Mouse (Mus musculus): ENCODE measurements around the gene Hist2h2ab. TPM values are rescaled to one million over a fixed set of nuclear protein-coding genes. Genes with fewer than 3 reads are reported as not detected.

Gene Hist2h2ab
- total RNA-seq, 2 experiments from 2014 or later: 2.9 to 239 TPM

DNA sequence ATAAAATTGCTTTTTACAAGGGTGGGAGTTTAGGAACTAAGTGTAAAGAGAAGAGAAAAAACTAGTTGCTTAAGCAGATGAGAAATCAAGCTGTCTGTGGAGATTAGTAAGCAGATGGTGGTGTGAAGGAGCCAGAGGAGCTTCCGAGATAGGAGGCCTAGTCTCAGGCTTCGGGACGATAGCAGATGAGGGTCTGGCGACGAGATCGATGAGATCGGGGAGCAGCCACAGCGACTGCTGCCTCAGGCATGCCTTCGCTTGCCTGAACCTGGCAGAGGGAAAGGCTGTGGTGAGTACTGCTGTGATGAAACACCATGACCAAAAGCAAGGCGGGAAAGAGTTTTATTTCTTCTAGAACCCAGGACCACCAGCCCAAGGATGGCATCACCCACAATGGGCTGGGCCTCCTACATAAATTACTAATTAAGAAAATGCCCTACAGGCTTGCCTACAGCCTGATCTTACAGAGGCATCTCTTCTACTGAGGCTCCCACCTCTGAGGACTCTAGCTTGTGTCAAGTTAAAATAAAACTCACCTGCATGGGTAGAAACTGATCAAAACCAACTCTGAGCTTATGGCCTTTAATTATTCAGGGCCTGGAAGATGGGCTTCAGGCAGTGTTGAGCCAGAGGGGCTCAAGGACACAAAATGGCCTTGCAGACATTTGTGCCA is 35.2 kb downstream of the Hist2h2ab start:
- ATAC-seq (replicated peaks; ENCODE audit: poor library complexity, severe bottlenecking): no peak

DNA sequence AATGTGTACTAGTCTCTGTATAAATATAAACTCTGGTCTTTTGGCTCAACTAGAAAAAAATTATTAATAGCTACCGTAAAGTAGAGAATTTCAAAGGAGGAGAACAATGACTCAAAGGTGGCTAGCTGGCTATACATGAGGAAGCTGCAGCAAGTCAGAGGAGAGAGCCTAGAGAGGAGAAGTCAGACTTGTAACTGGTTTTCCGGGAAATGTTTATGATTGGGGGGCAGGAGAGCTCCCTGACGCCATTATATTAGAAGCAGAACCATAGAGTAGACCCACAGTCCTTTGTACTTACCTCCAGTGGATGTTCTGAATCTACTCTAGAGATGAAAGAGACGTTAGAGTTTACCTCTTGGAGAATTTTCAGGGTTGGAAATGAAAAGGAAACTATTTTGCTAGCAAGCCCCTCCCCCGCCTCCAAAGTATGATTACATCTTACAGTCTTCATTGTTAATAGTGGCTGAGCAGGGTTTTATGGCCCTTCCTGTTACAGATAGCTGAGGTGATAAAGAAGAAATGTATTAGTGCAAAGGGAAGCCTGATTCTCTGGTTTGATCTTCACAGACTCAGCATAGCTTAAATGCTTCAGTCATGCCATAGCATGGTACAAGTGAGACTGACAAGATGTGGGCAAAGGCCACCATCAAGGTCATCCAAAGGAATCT is 36.4 kb downstream of the Hist2h2ab start:
- no peak for ATAC-seq (replicated peaks; ENCODE audit: poor library complexity, severe bottlenecking)

- no peak for ATAC-seq (replicated peaks; ENCODE audit: poor library complexity, severe bottlenecking)
These were observed 37.5 kb downstream of the Hist2h2ab start for GRCm38 (mm10) chr3:96257190-96257589.

- no peak for ATAC-seq (replicated peaks; ENCODE audit: poor library complexity, severe bottlenecking)
These were observed 40.6 kb downstream of the Hist2h2ab start for GRCm38 (mm10) chr3:96260220-96260619.

DNA sequence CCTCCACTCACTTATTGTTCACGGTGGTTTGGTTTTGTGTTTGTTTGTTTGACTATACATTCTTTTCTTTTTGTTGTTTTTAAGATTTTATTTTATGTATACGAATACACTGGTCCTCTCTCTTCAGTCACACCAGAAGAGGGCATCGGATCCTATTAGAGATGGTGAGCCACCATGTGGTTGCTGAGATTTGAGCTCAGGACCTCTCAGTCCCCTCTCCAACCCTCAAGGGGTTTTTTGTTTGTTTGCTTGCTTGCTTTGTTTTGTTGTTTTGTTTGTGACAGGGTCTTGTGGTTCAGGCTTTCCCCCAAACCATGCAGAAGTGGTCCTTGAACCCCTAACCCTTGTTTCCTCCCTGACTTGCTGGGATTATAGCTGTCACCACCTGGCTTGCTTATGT is 42.0 kb downstream of the Hist2h2ab start:
- no peak for ATAC-seq (replicated peaks; ENCODE audit: poor library complexity, severe bottlenecking)

GRCm38 (mm10) chr3:96262216-96262875 is 42.7 kb downstream of the Hist2h2ab start:
- ATAC-seq (replicated peaks; ENCODE audit: poor library complexity, severe bottlenecking): peak; percentile 67

GRCm38 (mm10) chr3:96262979-96263550 is 43.4 kb downstream of the Hist2h2ab start, which contains the start of gene Hist2h4:
Gene Hist2h4 (minus strand): TSS chr3:96263311.
- ATAC-seq (replicated peaks; ENCODE audit: poor library complexity, severe bottlenecking): peak; percentile 84

- 0 out of 2 replicates have a peak, but pooled peaks have one; percentile 26 for ATAC-seq (replicated peaks; ENCODE audit: poor library complexity, severe bottlenecking)
These were observed 44.1 kb downstream of the Hist2h2ab start for GRCm38 (mm10) chr3:96263558-96264403.

- ATAC-seq (replicated peaks; ENCODE audit: poor library complexity, severe bottlenecking): no peak
These were observed 44.8 kb downstream of the Hist2h2ab start for GRCm38 (mm10) chr3:96264404-96264949.

DNA sequence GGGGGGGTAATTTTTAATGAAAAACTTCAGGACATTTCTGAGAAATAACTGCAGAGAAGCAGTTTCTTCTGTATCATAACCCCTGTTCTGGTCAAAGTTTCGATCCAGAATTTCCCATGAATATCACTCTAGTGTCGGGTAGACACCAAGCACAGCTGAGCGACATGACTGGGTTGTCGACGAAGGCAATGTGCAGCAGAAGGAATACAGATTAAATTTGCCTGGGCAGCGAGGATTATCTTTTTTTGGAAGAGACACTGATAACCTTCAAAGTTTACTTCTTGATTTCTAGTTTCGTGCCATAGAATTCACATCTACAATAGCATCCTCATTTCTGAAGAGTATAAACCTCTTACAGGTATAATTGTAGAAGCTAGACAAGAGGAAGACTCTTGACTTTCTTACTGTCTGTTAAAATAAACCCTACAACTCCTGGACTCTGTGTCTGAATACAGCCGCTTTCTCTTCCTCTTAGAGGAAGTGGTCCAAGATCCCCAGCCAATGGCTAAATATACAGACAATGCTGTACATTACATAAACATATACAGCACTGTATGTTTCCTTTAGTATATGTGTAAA is 46.6 kb downstream of the Hist2h2ab start:
- ATAC-seq (replicated peaks; ENCODE audit: poor library complexity, severe bottlenecking): no peak

DNA sequence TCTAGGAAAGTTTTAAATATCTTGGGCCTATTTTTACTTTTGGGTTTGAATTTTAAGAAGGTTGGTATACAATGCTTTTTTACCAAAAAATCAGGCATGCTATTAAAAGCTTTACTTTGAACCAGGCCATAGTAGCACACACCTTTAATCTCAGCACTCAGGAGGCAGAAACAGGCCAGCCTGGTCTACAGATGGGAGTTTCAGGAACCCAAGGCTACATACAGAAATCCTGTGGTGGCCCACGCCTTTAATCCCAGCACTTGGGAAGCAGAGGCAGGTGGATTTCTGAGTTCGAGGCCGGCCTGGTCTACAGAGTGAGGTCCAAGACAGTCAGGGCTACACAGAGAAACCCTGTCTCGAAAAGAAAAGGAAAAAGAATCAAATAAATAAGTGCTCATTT is 47.9 kb downstream of the Hist2h2ab start:
- ATAC-seq (replicated peaks; ENCODE audit: poor library complexity, severe bottlenecking): no peak

GRCm38 (mm10) chr3:96268051-96268775 is 48.5 kb downstream of the Hist2h2ab start, which contains the start of gene Hist2h3b:
Gene Hist2h3b (plus strand): TSS chr3:96268654.
- ATAC-seq (replicated peaks; ENCODE audit: poor library complexity, severe bottlenecking): peak; percentile 45

- peak; percentile 21 for ATAC-seq (replicated peaks; ENCODE audit: poor library complexity, severe bottlenecking)
These were observed 49.2 kb downstream of the Hist2h2ab start for GRCm38 (mm10) chr3:96268776-96269378.

Other genes starting within 250 kb of the Hist2h2ab start
- gene Plekho1, start 223.9 kb upstream of the Hist2h2ab start, total RNA-seq (2014; fragmentation: Nextera tagmentation): 45.7 and 59.7 TPM in 2 replicates
- gene Plekho1, start 223.9 kb upstream of the Hist2h2ab start, total RNA-seq (2017): 30.2 and 31.3 TPM in 2 replicates
- 16.8 and 56.2 TPM in 2 replicates for gene Vps45, start 161.4 kb upstream of the Hist2h2ab start, total RNA-seq (2014; fragmentation: Nextera tagmentation)
- 13.1 and 13.6 TPM in 2 replicates for gene Vps45, start 161.4 kb upstream of the Hist2h2ab start, total RNA-seq (2017)
- 3.4 and 6.1 TPM in 2 replicates for gene Otud7b, start 115.3 kb upstream of the Hist2h2ab start, total RNA-seq (2014; fragmentation: Nextera tagmentation)
- gene Otud7b, start 115.3 kb upstream of the Hist2h2ab start, total RNA-seq (2017): 8.8 and 12.5 TPM in 2 replicates
- gene Mtmr11, start 57.9 kb upstream of the Hist2h2ab start, total RNA-seq (2014; fragmentation: Nextera tagmentation): not detected in 2 replicates
- gene Mtmr11, start 57.9 kb upstream of the Hist2h2ab start, total RNA-seq (2017): 2.6 TPM in 1 of 2 replicates, not detected in the other
- gene Sf3b4, start 47.5 kb upstream of the Hist2h2ab start, total RNA-seq (2014; fragmentation: Nextera tagmentation): 94.6 and 123 TPM in 2 replicates
- 18.4 and 22.7 TPM in 2 replicates for gene Sf3b4, start 47.5 kb upstream of the Hist2h2ab start, total RNA-seq (2017)
- 0.39 and 1.7 TPM in 2 replicates for gene Sv2a, start 38.7 kb upstream of the Hist2h2ab start, total RNA-seq (2014; fragmentation: Nextera tagmentation)
- gene Sv2a, start 38.7 kb upstream of the Hist2h2ab start, total RNA-seq (2017): 0.21 and 1.7 TPM in 2 replicates
- gene Bola1, start 156 bp upstream of the Hist2h2ab start, total RNA-seq (2014; fragmentation: Nextera tagmentation): 9.4 and 44.0 TPM in 2 replicates
- gene Bola1, start 156 bp upstream of the Hist2h2ab start, total RNA-seq (2017): 45.3 and 56.0 TPM in 2 replicates
- 11.4 and 41.6 TPM in 2 replicates for gene Hist2h2ac, start 1.0 kb downstream of the Hist2h2ab start, total RNA-seq (2014; fragmentation: Nextera tagmentation)
- gene Hist2h2ac, start 1.0 kb downstream of the Hist2h2ab start, total RNA-seq (2017): 2,701 and 3,178 TPM in 2 replicates
- gene Hist2h2be, start 1.3 kb downstream of the Hist2h2ab start, total RNA-seq (2014; fragmentation: Nextera tagmentation): 5.1 and 11.2 TPM in 2 replicates
- 3.3 and 4.4 TPM in 2 replicates for gene Hist2h2be, start 1.3 kb downstream of the Hist2h2ab start, total RNA-seq (2017)
- 35.5 and 102 TPM in 2 replicates for gene Hist2h3c2, start 19.3 kb downstream of the Hist2h2ab start, total RNA-seq (2014; fragmentation: Nextera tagmentation)
- 160 and 202 TPM in 2 replicates for gene Hist2h3c2, start 19.3 kb downstream of the Hist2h2ab start, total RNA-seq (2017)
- 22.0 TPM in 1 of 2 replicates, not detected in the other for gene Hist2h2aa2, start 20.4 kb downstream of the Hist2h2ab start, total RNA-seq (2014; fragmentation: Nextera tagmentation)
- gene Hist2h2aa2, start 20.4 kb downstream of the Hist2h2ab start, total RNA-seq (2017): 5,007 TPM in 1 of 2 replicates, not detected in the other
- 15.5 and 20.3 TPM in 2 replicates for gene Hist2h2aa1, start 25.6 kb downstream of the Hist2h2ab start, total RNA-seq (2014; fragmentation: Nextera tagmentation)
- gene Hist2h2aa1, start 25.6 kb downstream of the Hist2h2ab start, total RNA-seq (2017): 5,091 and 8,727 TPM in 2 replicates
- 2.6 TPM in 1 of 2 replicates, not detected in the other for gene Hist2h3c1, start 26.8 kb downstream of the Hist2h2ab start, total RNA-seq (2014; fragmentation: Nextera tagmentation)
- 3.9 TPM in 1 of 2 replicates, not detected in the other for gene Hist2h3c1, start 26.8 kb downstream of the Hist2h2ab start, total RNA-seq (2017)
- 26.9 and 57.4 TPM in 2 replicates for gene Hist2h4, start 43.4 kb downstream of the Hist2h2ab start, total RNA-seq (2014; fragmentation: Nextera tagmentation)
- gene Hist2h4, start 43.4 kb downstream of the Hist2h2ab start, total RNA-seq (2017): 89.6 and 103 TPM in 2 replicates
- 61.4 and 193 TPM in 2 replicates for gene Hist2h3b, start 48.8 kb downstream of the Hist2h2ab start, total RNA-seq (2014; fragmentation: Nextera tagmentation)
- 408 and 566 TPM in 2 replicates for gene Hist2h3b, start 48.8 kb downstream of the Hist2h2ab start, total RNA-seq (2017)
- 530 and 902 TPM in 2 replicates for gene Hist2h2bb, start 49.9 kb downstream of the Hist2h2ab start, total RNA-seq (2014; fragmentation: Nextera tagmentation)
- 6,305 and 6,740 TPM in 2 replicates for gene Hist2h2bb, start 49.9 kb downstream of the Hist2h2ab start, total RNA-seq (2017)
- gene Fcgr1, start 74.1 kb downstream of the Hist2h2ab start, total RNA-seq (2014; fragmentation: Nextera tagmentation): not detected in 2 replicates
- gene Fcgr1, start 74.1 kb downstream of the Hist2h2ab start, total RNA-seq (2017): 0.04 and 4.6 TPM in 2 replicates
- gene BC107364, start 232.4 kb downstream of the Hist2h2ab start, total RNA-seq (2014; fragmentation: Nextera tagmentation): not detected in 2 replicates
- gene BC107364, start 232.4 kb downstream of the Hist2h2ab start, total RNA-seq (2017): not detected in 2 replicates